2 mouse cellular contexts compared by ENCODE assay signal in genomic region chr4:116661998-116662397, GRCm38 (mm10).
TF ChIP-seq lines count a peak whose summit lies in the region.

No protein-coding gene starts in this region.

TF ChIP-seq in CH12.LX, 34 proteins besides CTCF, POLR2A, EP300 and RAD21:
- TF ChIP-seq SIN3A (IDR thresholded peaks at IDR 0.05; ENCODE audit: low read length) (no peak), ZNF384 (IDR thresholded peaks at IDR 0.05; ENCODE audit: low read depth, low read length) (peak; percentile 33; the same call in 1 of the 2 replicates)

TF ChIP-seq in MEL, 35 proteins besides CTCF, POLR2A, EP300 and RAD21:
- TF ChIP-seq ZKSCAN1 (IDR thresholded peaks at IDR 0.05; ENCODE audit: low read depth, low read length): no peak
- TF ChIP-seq MEF2A (IDR thresholded peaks at IDR 0.05; ENCODE audit: extremely low read depth, insufficient replicate concordance, low read depth, low read length, poor library complexity, severe bottlenecking): no peak
- TF ChIP-seq ZNF384 (IDR thresholded peaks at IDR 0.05; ENCODE audit: low read depth, low read length): peak; percentile 77
- 0 out of 2 replicates have a peak, but pooled peaks have one; percentile 44 for TF ChIP-seq MYC (IDR thresholded peaks at IDR 0.05; ENCODE audit: low read depth, low read length)
TF ChIP-seq in MEL: peak in this region for 2.
